18 mouse cellular contexts compared by ENCODE assay signal in genomic region chr9:91357321-91357720, GRCm38 (mm10). TPM values are rescaled to one million over a fixed set of nuclear protein-coding genes. Genes with fewer than 3 reads are reported as not detected.
DNase-seq lines count a peak whose midpoint lies in the region; ATAC-seq and TF ChIP-seq lines count a peak whose summit lies in the region.
"Had no signal": no experiment of that assay in that cellular context is flagged by ENCODE, and none has a peak within 500 bp of the region (broad histone marks: within the 10 kb centered on the region; RNA-seq: fewer than 3 reads in every experiment).

No protein-coding gene starts in this region.

- H3K9ac ChIP-seq in forebrain, embryonic 15.5 days (replicated peaks), result no peak overlapping the region
- no peak overlapping the region for H3K9ac ChIP-seq in hindbrain, postnatal 0 days (replicated peaks; ENCODE audit: low read length)
- peak overlapping the region; percentile 62 for H3K9ac ChIP-seq in neural tube, embryonic 13.5 days
- H3K9ac ChIP-seq: limb, embryonic 13.5 days had no signal

- peak overlapping the region; percentile 14 for H3K4me2 ChIP-seq in forebrain, embryonic 15.5 days (replicated peaks)
- peak overlapping the region; percentile 55 for H3K4me2 ChIP-seq in hindbrain, postnatal 0 days (ENCODE audit: low read depth, low read length)
- peak overlapping the region; percentile 55 for H3K4me2 ChIP-seq in neural tube, embryonic 13.5 days
- H3K4me2 ChIP-seq: limb, embryonic 13.5 days had no signal

- 38% methylated on average over 3 of the region's 3 CpGs for WGBS in forebrain, embryonic 15.5 days
- WGBS in hindbrain, postnatal 0 days, result 29% methylated on average over 3 of the region's 3 CpGs
- WGBS in neural tube, embryonic 13.5 days, result 11% methylated on average over 3 of the region's 3 CpGs
- WGBS in kidney, adult 2 months, result 6% methylated on average over 3 of the region's 3 CpGs

- no peaks in the 10 kb centered on the region for H3K9me3 ChIP-seq in forebrain, embryonic 15.5 days
- H3K9me3 ChIP-seq in hindbrain, postnatal 0 days (ENCODE audit: low read length), result no peaks in the 10 kb centered on the region
- H3K9me3 ChIP-seq in neural tube, embryonic 13.5 days, result no peaks in the 10 kb centered on the region
- H3K9me3 ChIP-seq: limb, embryonic 13.5 days had no signal

- TF ChIP-seq POLR2A in kidney, adult 2 months (IDR thresholded peaks at IDR 0.05; ENCODE audit: low read depth, low read length), result no peak

- no peak overlapping the region for H3K4me3 ChIP-seq in forebrain, embryonic 15.5 days
- H3K4me3 ChIP-seq in hindbrain, postnatal 0 days (ENCODE audit: low read length), result peak overlapping the region; percentile 21; the same call in 1 of the 2 replicates
- peak overlapping the region; percentile 15; the same call in 1 of the 2 replicates for H3K4me3 ChIP-seq in neural tube, embryonic 13.5 days
- H3K4me3 ChIP-seq in kidney, adult 2 months (ENCODE audit: insufficient read depth, low read depth, low read length), result no peak overlapping the region
- H3K4me3 ChIP-seq: limb, embryonic 13.5 days had no signal

- H3K36me3 ChIP-seq in forebrain, embryonic 15.5 days, result no peaks in the 10 kb centered on the region
- no peaks in the 10 kb centered on the region for H3K36me3 ChIP-seq in hindbrain, postnatal 0 days (ENCODE audit: insufficient read depth, low read length)
- H3K36me3 ChIP-seq in neural tube, embryonic 13.5 days, result peaks cover 9% of the 10 kb centered on the region; the same call in 1 of the 2 replicates
- no peaks in the 10 kb centered on the region for H3K36me3 ChIP-seq in kidney, adult 2 months (ENCODE audit: control insufficient read depth, insufficient read depth, low read length)
- H3K36me3 ChIP-seq: limb, embryonic 13.5 days had no signal

- no peak for TF ChIP-seq CTCF in hindbrain, postnatal 0 days (IDR thresholded peaks at IDR 0.05; ENCODE audit: low read depth)
- TF ChIP-seq CTCF in kidney, adult 2 months (conservative IDR thresholded peaks at IDR 0.05; ENCODE audit: insufficient read depth, insufficient read length, low read depth, low read length), result no peak

- ATAC-seq in cerebellum, adult (ENCODE audit: insufficient number of reproducible peaks, low FRiP score, low TSS enrichment), result no peak
- ATAC-seq in forebrain, embryonic 15.5 days (replicated peaks), result no peak
- no peak for ATAC-seq in hindbrain, postnatal 0 days
- ATAC-seq in neural tube, embryonic 13.5 days (ENCODE audit: low read depth), result no peak
- ATAC-seq: Patski had no signal

- peak; percentile 39 for DNase-seq in cerebellum, adult 9-10 months
- no peak for DNase-seq in hindbrain, postnatal 0 days (ENCODE audit: low spot score)
- no peak for DNase-seq in urinary bladder, postnatal 36 days (ENCODE audit: low spot score in 2 of 2)
- DNase-seq in kidney, postnatal 14 days, result no peak
- no peak for DNase-seq in kidney, adult 2 months
- DNase-seq: heart, adult 18-20 months; layer of hippocampus, postnatal 36 days; lung, adult 18-20 months; thymus, postnatal 36 days had no signal

- H3K4me1 ChIP-seq in forebrain, embryonic 15.5 days, result peaks cover 25% of the 10 kb centered on the region
- H3K4me1 ChIP-seq in hindbrain, postnatal 0 days (ENCODE audit: insufficient read depth, low read length), result no peaks in the 10 kb centered on the region
- H3K4me1 ChIP-seq in neural tube, embryonic 13.5 days (replicated peaks), result peaks cover 36% of the 10 kb centered on the region
- no peaks in the 10 kb centered on the region for H3K4me1 ChIP-seq in kidney, adult 2 months (ENCODE audit: control insufficient read depth, insufficient read depth, low read length)

- H3K27ac ChIP-seq in forebrain, embryonic 15.5 days (replicated peaks), result 0 out of 2 replicates have a peak overlapping the region, but pooled peaks have one; percentile 19
- H3K27ac ChIP-seq in hindbrain, postnatal 0 days, result peak overlapping the region; percentile 87
- H3K27ac ChIP-seq in neural tube, embryonic 13.5 days (replicated peaks), result peak overlapping the region; percentile 92
- H3K27ac ChIP-seq in kidney, adult 2 months (ENCODE audit: insufficient read depth, low read depth, low read length), result no peak overlapping the region
- H3K27ac ChIP-seq: limb, embryonic 13.5 days had no signal

- peaks cover 49% of the 10 kb centered on the region for H3K27me3 ChIP-seq in forebrain, embryonic 15.5 days
- no peaks in the 10 kb centered on the region; the same call in 1 of the 2 replicates for H3K27me3 ChIP-seq in hindbrain, postnatal 0 days (ENCODE audit: insufficient read depth, low read length)
- peaks cover 65% of the 10 kb centered on the region for H3K27me3 ChIP-seq in neural tube, embryonic 13.5 days
- peaks cover 15% of the 10 kb centered on the region; the same call in 1 of the 2 replicates for H3K27me3 ChIP-seq in kidney, adult 2 months (replicated peaks; ENCODE audit: control insufficient read depth, insufficient read depth, low read length)

RNA-seq across cellular contexts. Expression of gene Zic4, which starts 4.9 kb away (rescaled TPM):
- polyA plus RNA-seq in forebrain, embryonic 15.5 days (2015; fragmentation: Nextera tagmentation; extraction: Ambion mirVana), result 46.2 and 55.0 TPM in 2 replicates
- 107 and 144 TPM in 2 replicates for total RNA-seq in hindbrain, postnatal 0 days (2014; rRNA removed)
- 51.0 and 58.2 TPM in 2 replicates for polyA plus RNA-seq in hindbrain, postnatal 0 days (2015; fragmentation: Nextera tagmentation; extraction: Ambion mirVana)
- 43.0 and 51.6 TPM in 2 replicates for polyA plus RNA-seq in neural tube, embryonic 13.5 days (2015; fragmentation: Nextera tagmentation; extraction: Ambion mirVana)
- polyA plus RNA-seq in kidney, adult 2 months (2012; rRNA removed), result not detected in 2 replicates
- total RNA-seq: heart, adult 18-20 months had no signal
- polyA plus RNA-seq: heart, embryonic 16.5 days; intestine, embryonic 14.5 days; kidney, embryonic 16.5 days; Patski; stomach, embryonic 16.5 days had no signal

RNA-seq across cellular contexts. Expression of gene Zic1, which starts 8.3 kb away (rescaled TPM):
- 9.6 and 9.8 TPM in 2 replicates for polyA plus RNA-seq in forebrain, embryonic 15.5 days (2015; fragmentation: Nextera tagmentation; extraction: Ambion mirVana)
- 281 and 342 TPM in 2 replicates for total RNA-seq in hindbrain, postnatal 0 days (2014; rRNA removed)
- polyA plus RNA-seq in hindbrain, postnatal 0 days (2015; fragmentation: Nextera tagmentation; extraction: Ambion mirVana), result 19.7 and 21.5 TPM in 2 replicates
- polyA plus RNA-seq in neural tube, embryonic 13.5 days (2015; fragmentation: Nextera tagmentation; extraction: Ambion mirVana), result 16.5 and 19.9 TPM in 2 replicates
- not detected in 2 replicates for polyA plus RNA-seq in kidney, adult 2 months (2012; rRNA removed)
- total RNA-seq: heart, adult 18-20 months had no signal
- polyA plus RNA-seq: intestine, embryonic 14.5 days; kidney, embryonic 16.5 days; Patski; stomach, embryonic 16.5 days had no signal

Comparison
In these comparisons a context has a peak if more than half of its experiments do, and no peak if none do; other contexts are left out.
1. H3K4me3 ChIP-seq: peak in hindbrain, postnatal 0 days (single experiment) and neural tube, embryonic 13.5 days (single experiment); none in forebrain, embryonic 15.5 days (single experiment) and kidney, adult 2 months (single experiment).
2. RNA of gene Zic4, which starts 4.9 kb away (polyA plus RNA-seq): 46.2 to 55.0 TPM in forebrain, embryonic 15.5 days, 51.0 to 58.2 TPM in hindbrain, postnatal 0 days and 43.0 to 51.6 TPM in neural tube, embryonic 13.5 days; not detected in kidney, adult 2 months; every median in the first group is over 10 times any median in the second.
3. RNA of gene Zic1, which starts 8.3 kb away (polyA plus RNA-seq): 19.7 to 21.5 TPM in hindbrain, postnatal 0 days, 16.5 to 19.9 TPM in neural tube, embryonic 13.5 days and 9.6 to 9.8 TPM in forebrain, embryonic 15.5 days; not detected in kidney, adult 2 months; every median in the first group is over 10 times any median in the second.
4. Peak in every context shown above with its lines, with median percentiles within 50 percentile points of each other: H3K4me2 ChIP-seq.